15 mouse cellular contexts compared by ENCODE assay signal in genomic region chr3:38235033-38235735, GRCm38 (mm10).
DNase-seq lines count a peak whose midpoint lies in the region; ATAC-seq lines count a peak whose summit lies in the region.
"Had no signal": no experiment of that assay in that cellular context is flagged by ENCODE, and none has a peak within 500 bp of the region (broad histone marks: within the 10 kb centered on the region; RNA-seq: fewer than 3 reads in every experiment).

No protein-coding gene starts in this region.

- H3K27me3 ChIP-seq in heart, embryonic 15.5 days = no peaks in the 10 kb centered on the region
- no peaks in the 10 kb centered on the region for H3K27me3 ChIP-seq in heart, embryonic 11.5 days (ENCODE audit: control insufficient read depth, insufficient read depth, low read length)
- no peaks in the 10 kb centered on the region for H3K27me3 ChIP-seq in midbrain, embryonic 10.5 days (ENCODE audit: low read depth, poor library complexity, severe bottlenecking)
- no peaks in the 10 kb centered on the region for H3K27me3 ChIP-seq in midbrain, embryonic 16.5 days (ENCODE audit: control insufficient read depth, insufficient read depth, low read depth, low read length)
- no peaks in the 10 kb centered on the region for H3K27me3 ChIP-seq in embryonic facial prominence, embryonic 15.5 days
- no peaks in the 10 kb centered on the region for H3K27me3 ChIP-seq in stomach, embryonic 15.5 days (replicated peaks)
- H3K27me3 ChIP-seq: limb, embryonic 12.5 days had no signal

- DNase-seq in midbrain, embryonic 10.5 days (ENCODE audit: low spot score) = no peak
- no peak for DNase-seq in right cerebral cortex, postnatal 25 days
- no peak for DNase-seq in right cerebral cortex, postnatal 14 days
- DNase-seq: cerebellum, adult 8-10 months; kidney, adult 8-10 months; right cerebral cortex, adult 18-20 months; thymus, adult 18-20 months had no signal

- H3K9me3 ChIP-seq in heart, embryonic 15.5 days (replicated peaks) = no peaks in the 10 kb centered on the region
- H3K9me3 ChIP-seq in heart, embryonic 11.5 days (replicated peaks; ENCODE audit: control insufficient read depth, low read length) = no peaks in the 10 kb centered on the region
- H3K9me3 ChIP-seq in midbrain, embryonic 10.5 days (replicated peaks) = no peaks in the 10 kb centered on the region
- no peaks in the 10 kb centered on the region for H3K9me3 ChIP-seq in midbrain, embryonic 16.5 days (replicated peaks; ENCODE audit: control insufficient read depth, low read length, poor library complexity, severe bottlenecking)
- no peaks in the 10 kb centered on the region for H3K9me3 ChIP-seq in embryonic facial prominence, embryonic 15.5 days (replicated peaks)
- H3K9me3 ChIP-seq in stomach, embryonic 15.5 days = no peaks in the 10 kb centered on the region
- H3K9me3 ChIP-seq: limb, embryonic 12.5 days had no signal

- no peak overlapping the region for H3K4me3 ChIP-seq in heart, embryonic 15.5 days
- no peak overlapping the region for H3K4me3 ChIP-seq in heart, embryonic 11.5 days (ENCODE audit: low read depth, low read length)
- H3K4me3 ChIP-seq in midbrain, embryonic 10.5 days = no peak overlapping the region
- H3K4me3 ChIP-seq in midbrain, embryonic 16.5 days (ENCODE audit: low read depth, low read length) = no peak overlapping the region
- no peak overlapping the region for H3K4me3 ChIP-seq in embryonic facial prominence, embryonic 15.5 days (replicated peaks)
- H3K4me3 ChIP-seq in stomach, embryonic 15.5 days (replicated peaks) = no peak overlapping the region
- H3K4me3 ChIP-seq: limb, embryonic 12.5 days had no signal

- no peaks in the 10 kb centered on the region for H3K36me3 ChIP-seq in heart, embryonic 15.5 days
- H3K36me3 ChIP-seq in heart, embryonic 11.5 days (ENCODE audit: control insufficient read depth, insufficient read depth, low read length) = no peaks in the 10 kb centered on the region
- H3K36me3 ChIP-seq in midbrain, embryonic 10.5 days = no peaks in the 10 kb centered on the region
- no peaks in the 10 kb centered on the region for H3K36me3 ChIP-seq in midbrain, embryonic 16.5 days (ENCODE audit: control insufficient read depth, insufficient read depth, low read length)
- H3K36me3 ChIP-seq in embryonic facial prominence, embryonic 15.5 days = no peaks in the 10 kb centered on the region
- no peaks in the 10 kb centered on the region for H3K36me3 ChIP-seq in stomach, embryonic 15.5 days
- H3K36me3 ChIP-seq: limb, embryonic 12.5 days had no signal

- H3K4me1 ChIP-seq in heart, embryonic 15.5 days (replicated peaks) = peaks cover 15% of the 10 kb centered on the region
- H3K4me1 ChIP-seq in heart, embryonic 11.5 days (ENCODE audit: control insufficient read depth, insufficient read depth, low read length) = peaks cover 5% of the 10 kb centered on the region; the same call in 1 of the 2 replicates
- H3K4me1 ChIP-seq in midbrain, embryonic 10.5 days = peaks cover 33% of the 10 kb centered on the region
- H3K4me1 ChIP-seq in midbrain, embryonic 16.5 days (ENCODE audit: control insufficient read depth, insufficient read depth, low read length) = peaks cover 6% of the 10 kb centered on the region
- H3K4me1 ChIP-seq in embryonic facial prominence, embryonic 15.5 days = peaks cover 16% of the 10 kb centered on the region
- peaks cover 13% of the 10 kb centered on the region; the same call in 1 of the 2 replicates for H3K4me1 ChIP-seq in stomach, embryonic 15.5 days

- WGBS in heart, embryonic 15.5 days = 70% methylated on average over 18 of the region's 18 CpGs
- WGBS in heart, embryonic 11.5 days (ENCODE audit: insufficient replicate concordance) = 72% methylated on average over 18 of the region's 18 CpGs
- 86% methylated on average over 18 of the region's 18 CpGs for WGBS in midbrain, embryonic 10.5 days
- 72% methylated on average over 18 of the region's 18 CpGs for WGBS in midbrain, embryonic 16.5 days
- WGBS in embryonic facial prominence, embryonic 15.5 days = 58% methylated on average over 18 of the region's 18 CpGs
- WGBS in stomach, embryonic 15.5 days = 69% methylated on average over 18 of the region's 18 CpGs

- H3K27ac ChIP-seq in heart, embryonic 15.5 days = peak overlapping the region; percentile 54
- H3K27ac ChIP-seq in heart, embryonic 11.5 days (ENCODE audit: low read depth, low read length) = no peak overlapping the region
- H3K27ac ChIP-seq in midbrain, embryonic 10.5 days (replicated peaks) = 0 out of 2 replicates have a peak overlapping the region, but pooled peaks have one; percentile 33
- no peak overlapping the region for H3K27ac ChIP-seq in midbrain, embryonic 16.5 days (ENCODE audit: low read length)
- peak overlapping the region; percentile 73 for H3K27ac ChIP-seq in embryonic facial prominence, embryonic 15.5 days (replicated peaks)
- peak overlapping the region; percentile 42; the same call in 1 of the 2 replicates for H3K27ac ChIP-seq in stomach, embryonic 15.5 days
- H3K27ac ChIP-seq: limb, embryonic 12.5 days; macrophage had no signal

- no peak for ATAC-seq in heart, embryonic 15.5 days (replicated peaks; ENCODE audit: insufficient number of reproducible peaks, insufficient read depth, low FRiP score, low read depth)
- ATAC-seq in heart, embryonic 11.5 days (replicated peaks; ENCODE audit: insufficient number of reproducible peaks, low FRiP score, low TSS enrichment) = no peak
- ATAC-seq in midbrain, embryonic 16.5 days = no peak
- ATAC-seq in embryonic facial prominence, embryonic 15.5 days (ENCODE audit: insufficient number of reproducible peaks, low FRiP score, low TSS enrichment, low read depth) = no peak
- ATAC-seq in stomach, embryonic 15.5 days (ENCODE audit: insufficient read depth, low FRiP score, low read depth) = no peak
- ATAC-seq: forebrain, embryonic 16.5 days had no signal

- no peak overlapping the region for H3K9ac ChIP-seq in heart, embryonic 15.5 days
- H3K9ac ChIP-seq in heart, embryonic 11.5 days (ENCODE audit: low read depth, low read length) = no peak overlapping the region
- no peak overlapping the region for H3K9ac ChIP-seq in midbrain, embryonic 16.5 days (ENCODE audit: low read depth, low read length)
- no peak overlapping the region for H3K9ac ChIP-seq in embryonic facial prominence, embryonic 15.5 days
- H3K9ac ChIP-seq in stomach, embryonic 15.5 days = no peak overlapping the region
- H3K9ac ChIP-seq: limb, embryonic 12.5 days had no signal

- H3K4me2 ChIP-seq in heart, embryonic 15.5 days = no peak overlapping the region
- no peak overlapping the region for H3K4me2 ChIP-seq in heart, embryonic 11.5 days
- no peak overlapping the region for H3K4me2 ChIP-seq in midbrain, embryonic 16.5 days (ENCODE audit: low read length)
- H3K4me2 ChIP-seq in embryonic facial prominence, embryonic 15.5 days (replicated peaks) = peak overlapping the region; percentile 29
- H3K4me2 ChIP-seq in stomach, embryonic 15.5 days = no peak overlapping the region
- H3K4me2 ChIP-seq: limb, embryonic 12.5 days had no signal

Comparison
In these comparisons a context has a peak if more than half of its experiments do, and no peak if none do; other contexts are left out.
1. H3K27ac ChIP-seq: peak in heart, embryonic 15.5 days (single experiment), midbrain, embryonic 10.5 days (single experiment), embryonic facial prominence, embryonic 15.5 days (single experiment) and stomach, embryonic 15.5 days (single experiment); none in heart, embryonic 11.5 days (single experiment) and midbrain, embryonic 16.5 days (single experiment).